Mouse (Mus musculus) liver, adult 2 months (tissue): ENCODE measurements around the gene Ugt1a10.

ENCODE experiments used
- CTCF ChIP-seq: fragments of 200-500 bp; IDR thresholded peaks from 2 replicates; pipeline ENCODE4 v1.5.1; 2011; ENCODE audit warnings: low read depth, low read length, control low read depth
- POLR2A ChIP-seq: fragments of 200-500 bp; IDR thresholded peaks from 2 replicates; pipeline ENCODE4 v1.6.1; 2011; ENCODE audit warnings: low read length, control low read depth; ENCODE audit not compliant: insufficient read depth; ENCODE audit errors: extremely low read depth

- TF ChIP-seq POLR2A = no peak
- no peak for TF ChIP-seq CTCF
Observed at GRCm38 (mm10) chr1:88214462-88214952, 159.3 kb downstream of the Ugt1a10 start.
